Mouse (Mus musculus): ENCODE results near the gene Runx2.
A peak's percentile ranks its signal among the peaks of the same experiment; 100 is the strongest.

The Runx2 gene

GRCm38 (mm10) chr17:44613716-44614715 is 200.6 kb downstream of the Runx2 start:
- DNase-seq: peak; percentile 10

- no peak for DNase-seq
Observed at GRCm38 (mm10) chr17:44612641-44613040, 202.0 kb downstream of the Runx2 start.

GRCm38 (mm10) chr17:44612002-44612401 is 202.6 kb downstream of the Runx2 start:
- no peak for DNase-seq

- DNase-seq: no peak
Observed at GRCm38 (mm10) chr17:44611543-44611942, 203.1 kb downstream of the Runx2 start.

GRCm38 (mm10) chr17:44610828-44611227 is 203.8 kb downstream of the Runx2 start:
- no peak for DNase-seq

GRCm38 (mm10) chr17:44609897-44610641 is 204.5 kb downstream of the Runx2 start:
- DNase-seq: no peak

GRCm38 (mm10) chr17:44609356-44609755 is 205.2 kb downstream of the Runx2 start:
- no peak for DNase-seq

- DNase-seq: no peak
Observed at GRCm38 (mm10) chr17:44608907-44609306, 205.7 kb downstream of the Runx2 start.

GRCm38 (mm10) chr17:44607383-44607782 is 207.2 kb downstream of the Runx2 start:
- DNase-seq: no peak

GRCm38 (mm10) chr17:44606245-44606644 is 208.4 kb downstream of the Runx2 start:
- DNase-seq: no peak

- DNase-seq: no peak
Observed at GRCm38 (mm10) chr17:44605749-44606148, 208.8 kb downstream of the Runx2 start.

GRCm38 (mm10) chr17:44603170-44603569 is 211.4 kb downstream of the Runx2 start:
- no peak for DNase-seq

GRCm38 (mm10) chr17:44601317-44602021 is 213.1 kb downstream of the Runx2 start:
- no peak for DNase-seq

GRCm38 (mm10) chr17:44599856-44600255 is 214.7 kb downstream of the Runx2 start:
- no peak for DNase-seq

- DNase-seq: no peak
Observed at GRCm38 (mm10) chr17:44599132-44599531, 215.5 kb downstream of the Runx2 start.

GRCm38 (mm10) chr17:44597918-44598504 is 216.6 kb downstream of the Runx2 start:
- no peak for DNase-seq

- no peak for DNase-seq
Observed at GRCm38 (mm10) chr17:44592737-44593090, 221.9 kb downstream of the Runx2 start.

- no peak for DNase-seq
Observed at GRCm38 (mm10) chr17:44592067-44592736, 222.4 kb downstream of the Runx2 start.

GRCm38 (mm10) chr17:44588470-44588869 is 226.1 kb downstream of the Runx2 start:
- DNase-seq: no peak

- DNase-seq: no peak
Observed at GRCm38 (mm10) chr17:44588020-44588419, 226.6 kb downstream of the Runx2 start.

- DNase-seq: no peak
Observed at GRCm38 (mm10) chr17:44586196-44586595, 228.4 kb downstream of the Runx2 start.

GRCm38 (mm10) chr17:44584781-44585180 is 229.8 kb downstream of the Runx2 start:
- no peak for DNase-seq

Measured in liver (tissue).